Mouse (Mus musculus) intestine, embryonic 16.5 days (tissue): ENCODE data around the gene Plekhf1. TPM values are rescaled to one million over a fixed set of nuclear protein-coding genes. Genes with fewer than 3 reads are reported as not detected.

Experiments
- ATAC-seq: fragments of 200-750 bp; cut with Nextera tagmentation; 2 replicates; pipeline ENCODE4 v1.8.0; 2017; ENCODE audit warnings: moderate TSS enrichment, moderate library complexity
- H3K27ac ChIP-seq: fragments of 300-500 bp; sonication (generic); 2 replicates; pipeline ENCODE4 v1.5.1; 2014; ENCODE audit warnings: mild to moderate bottlenecking, low read length
- H3K27me3 ChIP-seq: fragments of 300-500 bp; sonication (generic); replicated peaks from 2 replicates; pipeline ENCODE4 v1.6.1; 2014; ENCODE audit warnings: low read length, control low read depth, mixed read lengths; ENCODE audit not compliant: control insufficient read depth, insufficient read depth
- H3K36me3 ChIP-seq: fragments of 300-500 bp; sonication (generic); 2 replicates; pipeline ENCODE4 v1.6.1; 2014; ENCODE audit warnings: low read length, control low read depth; ENCODE audit not compliant: control insufficient read depth, insufficient read depth
- H3K4me1 ChIP-seq: fragments of 300-500 bp; sonication (generic); 2 replicates; pipeline ENCODE4 v1.6.1; 2014; ENCODE audit warnings: low read length, control low read depth, mixed read lengths; ENCODE audit not compliant: control insufficient read depth, insufficient read depth
- H3K4me2 ChIP-seq: fragments of 300-500 bp; sonication (generic); 2 replicates; pipeline ENCODE4 v1.6.1; 2014; ENCODE audit warnings: low read depth, low read length, control low read depth
- H3K4me3 ChIP-seq: fragments of 300-500 bp; sonication (generic); 2 replicates; pipeline ENCODE4 v1.5.1; 2014; ENCODE audit warnings: mild to moderate bottlenecking, low read length
- H3K9ac ChIP-seq: fragments of 300-500 bp; sonication (generic); 2 replicates; pipeline ENCODE4 v1.6.1; 2014; ENCODE audit warnings: low read depth, low read length
- H3K9me3 ChIP-seq: fragments of 300-500 bp; sonication (generic); 2 replicates; pipeline ENCODE4 v1.6.1; 2016; ENCODE audit warnings: low read length, control low read depth; ENCODE audit not compliant: control insufficient read depth
- WGBS: fragments of 180-500 bp; shearing (Covaris S2); extraction: QIAGEN DNeasy Blood & Tissue Kit; methylation state at CpG from one replicate; pipeline ENCODE4 v1.1.7; 2014; 5-methylcytosine and 5-hydroxymethylcytosine counted together
- polyA plus RNA-seq: library from polyadenylated mRNA; unstranded; fragments of >200 nt; fragmentation: Nextera tagmentation; extraction: Ambion mirVana; gene quantifications from 2 replicates; pipeline ENCODE4 v1.2.1, GENCODE M21; 2015

The Plekhf1 gene
- polyA plus RNA-seq, 1 experiment from 2014 or later, result 4.5 TPM

DNA sequence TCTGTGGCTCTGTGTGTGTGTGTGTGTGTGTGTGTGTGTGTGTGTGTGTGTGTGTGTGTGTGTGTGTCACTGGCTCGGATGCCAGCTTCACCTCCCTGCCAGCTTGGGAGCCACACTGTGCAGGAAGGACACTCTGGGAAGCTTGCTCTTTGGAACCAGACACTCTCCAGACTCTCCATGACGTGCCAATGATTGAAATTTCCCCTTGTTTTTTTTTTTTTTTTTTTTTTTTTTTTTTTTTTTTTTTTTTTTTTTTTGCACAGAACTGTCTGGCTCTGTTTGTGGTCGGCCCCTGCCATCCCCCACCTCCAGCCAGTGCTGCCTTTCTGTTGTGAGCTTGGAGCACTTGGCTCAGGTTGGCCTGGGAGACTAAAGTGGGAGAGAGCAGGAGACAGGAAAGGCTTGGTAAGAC lies 15.2 kb downstream of the Plekhf1 start:
- H3K9me3 ChIP-seq, result no peaks in the 10 kb centered on the region
- H3K27me3 ChIP-seq, result no peaks in the 10 kb centered on the region
- no peaks in the 10 kb centered on the region for H3K36me3 ChIP-seq
- 23% methylated on average over 3 of the region's 3 CpGs for WGBS
- peaks cover 8% of the 10 kb centered on the region; the same call in 1 of the 2 replicates for H3K4me1 ChIP-seq
- no peak for ATAC-seq
- H3K4me3 ChIP-seq, result no peak overlapping the region
- no peak overlapping the region for H3K4me2 ChIP-seq
- H3K27ac ChIP-seq, result no peak overlapping the region
- no peak overlapping the region for H3K9ac ChIP-seq

DNA sequence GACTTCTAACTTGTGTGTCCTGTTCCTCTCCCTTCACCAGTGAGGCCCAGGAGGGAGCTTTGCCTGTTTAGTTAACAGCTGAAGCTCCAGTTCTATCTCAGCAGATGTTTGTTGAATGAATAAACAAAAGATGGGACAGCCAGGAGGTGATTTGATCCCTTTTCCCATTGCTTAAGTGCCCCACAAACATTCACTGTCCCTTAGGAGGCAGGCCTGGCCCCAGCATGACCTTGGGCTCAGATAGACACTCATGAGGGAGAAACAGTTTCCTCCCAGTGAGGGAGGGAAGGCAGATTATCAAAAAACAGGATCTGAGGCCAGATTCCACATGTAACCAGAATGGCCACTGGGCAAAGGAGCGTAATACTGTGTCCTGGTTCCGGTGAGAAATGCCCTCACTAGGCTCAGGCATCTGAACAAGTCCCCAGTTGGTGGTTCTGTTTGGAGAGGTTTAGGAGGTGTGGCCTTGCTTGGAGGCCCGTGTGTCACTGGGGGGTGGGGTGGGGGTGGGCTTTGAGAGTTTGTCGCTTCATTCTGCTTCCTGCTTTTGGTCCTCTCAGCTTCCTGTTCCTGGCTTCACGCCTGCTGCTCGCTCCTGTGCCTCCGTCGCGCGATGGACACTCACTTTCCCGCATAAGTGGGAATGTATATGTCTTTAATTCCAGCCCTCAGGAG lies 18.2 kb downstream of the Plekhf1 start:
- Histone ChIP-seq H3K27me3 (no peaks in the 10 kb centered on the region), H3K27ac (peak overlapping the region; percentile 13; the same call in 1 of the 2 replicates), H3K4me1 (peaks cover 8% of the 10 kb centered on the region; the same call in 1 of the 2 replicates), H3K9me3 (no peaks in the 10 kb centered on the region), H3K4me3 (no peak overlapping the region), H3K4me2 (no peak overlapping the region), H3K36me3 (no peaks in the 10 kb centered on the region), H3K9ac (no peak overlapping the region)
- 57% methylated on average over 11 of the region's 11 CpGs for WGBS
- ATAC-seq, result peak; percentile 48; the same call in 1 of the 2 replicates

DNA sequence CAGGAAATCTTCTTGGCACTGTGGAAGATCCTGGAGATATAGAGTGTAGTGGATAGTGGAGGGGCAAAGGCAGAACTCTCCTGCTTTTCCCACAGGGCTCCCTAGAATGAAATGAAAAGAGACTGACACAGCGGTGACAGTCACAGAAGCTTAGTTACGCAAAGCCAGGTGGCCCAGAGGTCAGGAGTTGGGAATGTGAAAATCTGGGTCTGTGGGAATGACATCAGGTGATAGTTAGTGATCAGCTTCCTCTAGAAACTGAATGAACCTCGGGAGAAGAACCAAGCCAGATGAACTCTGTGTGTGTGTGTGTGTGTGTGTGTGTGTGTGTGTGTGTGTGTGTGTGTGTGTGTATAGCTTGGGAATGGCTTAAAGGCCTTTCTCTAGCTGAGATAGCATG lies 18.8 kb downstream of the Plekhf1 start:
- Histone ChIP-seq H3K27ac (no peak overlapping the region), H3K4me1 (peaks cover 8% of the 10 kb centered on the region; the same call in 1 of the 2 replicates), H3K27me3 (no peaks in the 10 kb centered on the region), H3K4me3 (no peak overlapping the region), H3K4me2 (no peak overlapping the region), H3K36me3 (no peaks in the 10 kb centered on the region), H3K9me3 (no peaks in the 10 kb centered on the region), H3K9ac (no peak overlapping the region)
- no peak for ATAC-seq
- WGBS, result 66% methylated on average over 3 of the region's 3 CpGs

DNA sequence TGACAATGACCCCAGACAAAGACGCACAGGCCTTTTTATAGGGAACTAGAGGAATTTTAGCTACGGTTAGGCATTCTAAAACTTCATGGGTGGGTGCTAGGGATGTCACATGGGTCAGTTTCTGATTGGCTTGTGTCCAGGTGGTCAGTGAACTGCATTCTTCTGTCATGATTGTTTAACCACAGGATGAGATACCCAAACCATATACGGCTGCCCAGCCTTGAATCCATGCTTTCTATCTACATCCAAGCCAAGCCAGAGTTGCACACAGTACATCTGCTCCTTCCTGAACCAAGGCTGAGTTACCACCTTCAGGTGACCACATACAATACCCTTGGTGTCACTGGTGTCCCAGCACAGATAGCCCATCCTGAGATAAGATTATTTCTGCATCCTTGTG lies 21.3 kb downstream of the Plekhf1 start:
- no peak overlapping the region for H3K4me3 ChIP-seq
- no peaks in the 10 kb centered on the region for H3K36me3 ChIP-seq
- H3K27me3 ChIP-seq, result no peaks in the 10 kb centered on the region
- H3K9ac ChIP-seq, result no peak overlapping the region
- 65% methylated on average over 3 of the region's 3 CpGs for WGBS
- no peak overlapping the region for H3K4me2 ChIP-seq
- no peak overlapping the region for H3K27ac ChIP-seq
- no peaks in the 10 kb centered on the region for H3K9me3 ChIP-seq
- no peak for ATAC-seq
- peaks cover 8% of the 10 kb centered on the region; the same call in 1 of the 2 replicates for H3K4me1 ChIP-seq

DNA sequence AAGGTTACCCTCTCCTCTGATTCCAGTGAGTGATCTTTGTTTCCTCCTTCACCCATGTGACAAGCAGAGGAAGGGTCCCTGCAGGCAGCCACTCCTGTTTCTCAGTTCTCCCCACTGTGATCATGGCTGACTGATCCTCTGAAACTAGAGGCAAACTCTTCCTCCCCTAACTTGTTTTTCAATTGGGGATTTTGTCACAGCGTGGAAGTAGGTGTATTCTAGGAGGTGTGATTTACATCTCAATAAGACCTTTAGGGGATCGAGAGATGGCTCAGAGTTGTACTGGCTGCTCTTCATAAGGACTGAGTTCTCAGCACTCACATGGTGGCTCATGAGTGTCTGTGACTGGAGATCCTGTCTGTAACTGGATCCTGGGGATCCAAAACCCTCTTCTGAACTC lies 22.0 kb downstream of the Plekhf1 start:
- Histone ChIP-seq H3K4me3 (no peak overlapping the region), H3K9ac (no peak overlapping the region), H3K4me2 (no peak overlapping the region), H3K27ac (no peak overlapping the region), H3K36me3 (no peaks in the 10 kb centered on the region), H3K27me3 (no peaks in the 10 kb centered on the region), H3K9me3 (no peaks in the 10 kb centered on the region), H3K4me1 (peaks cover 8% of the 10 kb centered on the region; the same call in 1 of the 2 replicates)
- WGBS, result 61% methylated on average over 2 of the region's 2 CpGs
- no peak for ATAC-seq

DNA sequence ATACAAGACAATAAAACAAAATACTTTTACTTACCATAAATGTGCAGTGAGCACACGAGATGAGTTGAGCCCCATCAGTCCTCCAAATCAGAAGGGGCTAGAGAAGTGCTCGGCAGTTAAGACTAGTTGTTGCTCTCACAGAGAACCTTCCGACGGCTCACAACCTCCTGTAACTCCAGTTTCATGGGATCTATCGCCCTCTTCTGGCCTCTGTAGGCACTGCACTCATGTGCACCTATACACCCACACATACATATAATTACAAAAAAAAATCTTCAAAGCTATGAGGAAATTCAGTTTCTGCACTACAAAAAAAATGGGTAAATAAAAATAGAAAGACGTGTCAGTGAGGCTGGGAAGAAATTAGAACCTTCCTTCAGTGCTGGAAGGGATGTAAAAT lies 23.5 kb downstream of the Plekhf1 start:
- H3K4me2 ChIP-seq, result no peak overlapping the region
- no peak overlapping the region for H3K27ac ChIP-seq
- no peaks in the 10 kb centered on the region for H3K9me3 ChIP-seq
- H3K4me1 ChIP-seq, result 0 out of 2 replicates have a peak, but pooled peaks cover 2% of the 10 kb centered on the region
- no peaks in the 10 kb centered on the region for H3K27me3 ChIP-seq
- no peak for ATAC-seq
- H3K9ac ChIP-seq, result no peak overlapping the region
- no peaks in the 10 kb centered on the region for H3K36me3 ChIP-seq
- no peak overlapping the region for H3K4me3 ChIP-seq
- 86% methylated on average over 6 of the region's 6 CpGs for WGBS

DNA sequence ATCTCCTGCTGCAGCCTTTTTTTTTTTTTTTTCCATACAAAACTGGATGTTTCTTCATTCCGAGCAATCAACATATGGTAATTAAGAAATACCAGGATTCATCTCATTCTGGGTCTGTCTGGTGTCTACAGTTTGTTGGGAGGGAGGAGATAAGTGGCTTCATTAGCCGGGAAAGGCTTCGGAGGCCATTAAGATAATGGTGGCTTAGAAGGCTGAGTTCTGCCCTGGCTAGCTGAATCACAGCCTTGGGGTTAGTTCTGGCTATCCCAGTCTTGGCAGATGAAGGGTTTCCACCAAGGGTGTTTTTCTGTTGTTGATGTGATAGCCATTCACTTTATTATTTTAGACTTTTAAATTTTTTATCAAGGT lies 26.5 kb downstream of the Plekhf1 start:
- H3K4me3 ChIP-seq, result no peak overlapping the region
- no peaks in the 10 kb centered on the region for H3K4me1 ChIP-seq
- H3K27ac ChIP-seq, result no peak overlapping the region
- H3K4me2 ChIP-seq, result no peak overlapping the region
- H3K27me3 ChIP-seq, result no peaks in the 10 kb centered on the region
- ATAC-seq, result peak; percentile 45; the same call in 1 of the 2 replicates
- H3K9me3 ChIP-seq, result no peaks in the 10 kb centered on the region
- H3K36me3 ChIP-seq, result no peaks in the 10 kb centered on the region
- H3K9ac ChIP-seq, result no peak overlapping the region
- WGBS, result 27% methylated on average over 3 of the region's 3 CpGs

DNA sequence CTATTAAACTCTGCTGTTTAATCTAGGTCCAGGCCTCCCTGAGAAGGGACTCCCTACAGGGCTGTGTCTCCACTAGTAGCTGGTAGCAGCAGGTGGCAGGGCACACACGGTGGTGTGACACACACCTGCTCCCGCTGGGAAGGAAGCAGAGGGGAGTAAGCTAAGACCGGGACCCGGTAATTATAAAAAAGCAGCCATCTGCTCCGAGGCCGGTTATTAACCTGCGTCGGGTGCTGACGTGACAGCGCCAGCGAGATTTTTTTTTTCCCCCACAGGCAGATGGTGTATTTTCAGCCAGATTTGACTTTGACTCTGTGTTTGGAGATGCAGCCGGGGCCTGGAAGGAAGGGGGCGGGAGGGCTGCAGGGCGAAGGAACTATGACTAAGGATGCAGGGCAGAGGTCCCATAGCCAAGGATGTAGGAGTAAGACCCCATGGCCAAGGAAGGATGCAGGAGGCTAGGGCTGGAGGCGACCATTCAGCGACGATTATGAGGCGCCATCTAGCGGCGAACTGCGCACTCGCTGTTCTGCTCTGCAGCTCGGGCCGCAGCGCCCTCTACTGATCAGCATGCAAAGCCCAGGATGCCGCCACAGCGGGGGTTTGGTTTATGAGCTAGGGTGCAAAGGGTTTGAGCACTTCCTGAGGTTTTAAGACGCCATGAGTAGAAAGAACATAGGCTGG lies 27.1 kb downstream of the Plekhf1 start:
- H3K27me3 ChIP-seq, result no peaks in the 10 kb centered on the region
- no peaks in the 10 kb centered on the region for H3K9me3 ChIP-seq
- no peak overlapping the region for H3K27ac ChIP-seq
- peak overlapping the region; percentile 6; the same call in 1 of the 2 replicates for H3K9ac ChIP-seq
- peak overlapping the region; percentile 44; the same call in 1 of the 2 replicates for H3K4me2 ChIP-seq
- peak; percentile 94 for ATAC-seq
- H3K4me1 ChIP-seq, result no peaks in the 10 kb centered on the region
- peak overlapping the region; percentile 18 for H3K4me3 ChIP-seq
- WGBS, result 3% methylated on average over 28 of the region's 28 CpGs
- H3K36me3 ChIP-seq, result no peaks in the 10 kb centered on the region

DNA sequence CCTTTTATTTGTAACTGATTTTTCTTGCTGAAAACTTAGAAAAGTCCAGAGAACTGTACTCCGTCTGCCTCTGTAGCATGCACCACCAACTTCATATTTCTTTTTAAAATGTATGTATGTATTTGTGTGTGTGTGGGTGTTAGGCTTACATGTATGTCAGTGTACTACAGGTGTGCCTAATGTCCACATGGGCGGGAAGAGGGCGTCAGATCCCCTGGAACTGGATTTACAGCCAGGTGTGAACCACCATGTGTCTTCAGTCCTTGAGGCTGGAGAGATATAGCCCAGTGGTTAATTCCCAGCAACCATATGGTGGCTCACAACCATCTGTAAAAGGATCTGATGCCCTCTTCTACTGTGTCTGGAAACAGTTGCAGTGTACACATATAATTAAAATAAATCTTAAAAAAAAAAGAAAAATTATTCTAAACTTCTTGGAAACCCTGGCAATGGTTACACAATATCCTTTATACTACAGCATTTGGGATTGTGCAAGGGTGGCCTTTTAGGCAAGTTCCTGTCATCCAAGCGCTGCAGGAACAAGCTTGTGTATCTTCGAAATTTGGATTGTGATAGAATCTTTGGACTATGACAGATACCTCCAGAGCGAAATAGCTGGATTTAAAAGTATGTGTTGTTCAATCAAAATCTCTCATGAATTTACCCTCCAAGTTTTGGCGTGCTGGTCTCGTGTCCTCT lies 27.8 kb downstream of the Plekhf1 start:
- no peak overlapping the region for H3K4me3 ChIP-seq
- ATAC-seq, result no peak
- no peaks in the 10 kb centered on the region for H3K36me3 ChIP-seq
- no peaks in the 10 kb centered on the region for H3K27me3 ChIP-seq
- no peaks in the 10 kb centered on the region for H3K4me1 ChIP-seq
- H3K9me3 ChIP-seq, result no peaks in the 10 kb centered on the region
- H3K4me2 ChIP-seq, result peak overlapping the region; percentile 44; the same call in 1 of the 2 replicates
- 66% methylated on average over 8 of the region's 8 CpGs for WGBS
- H3K27ac ChIP-seq, result no peak overlapping the region
- H3K9ac ChIP-seq, result no peak overlapping the region
